Mouse (Mus musculus) MEL (cell line): ENCODE measurements around the gene Abhd17a. TPM values are rescaled to one million over a fixed set of nuclear protein-coding genes. Genes with fewer than 3 reads are reported as not detected.

Experiments used
- DNase-seq: peaks from one replicate; pipeline ENCODE4 v3.0.0; 2011; ENCODE audit warnings: low read depth, low spot score
- H3K27ac ChIP-seq: 2 replicates; pipeline ENCODE4 v1.5.1; 2012; ENCODE audit warnings: low read depth, mild to moderate bottlenecking, control low read depth, low read length, moderate library complexity; ENCODE audit not compliant: control insufficient read depth
- H3K27me3 ChIP-seq, 2 experiments: fragments of 150-350 bp in 1 of 2; sonication (generic) in 1 of 2; 2 replicates each; pipeline ENCODE4 v1.6.1; 2012; ENCODE audit warnings: low read length in 2 of 2, mild to moderate bottlenecking in 2 of 2, improper control_type of control experiment in 1 of 2, moderate library complexity in 1 of 2; ENCODE audit not compliant: insufficient read depth in 2 of 2, control insufficient read depth in 1 of 2
- H3K36me3 ChIP-seq, 2 experiments: 2 replicates each; pipeline ENCODE4 v1.6.1; 2012 to 2014; ENCODE audit warnings: low read length in 2 of 2, improper control_type of control experiment in 1 of 2, inconsistent platforms in 1 of 2, mild to moderate bottlenecking in 1 of 2; ENCODE audit not compliant: insufficient read depth in 2 of 2, control insufficient read depth in 1 of 2
- H3K4me1 ChIP-seq, 2 experiments: fragments of 150-350 bp in 1 of 2; sonication (generic) in 1 of 2; 2 replicates each; pipeline ENCODE4 v1.6.1; 2012; ENCODE audit warnings: low read length in 2 of 2, improper control_type of control experiment in 1 of 2, mild to moderate bottlenecking in 1 of 2; ENCODE audit not compliant: insufficient read depth in 2 of 2, control insufficient read depth in 1 of 2
- H3K4me3 ChIP-seq, 2 experiments: fragments of 150-350 bp in 1 of 2; sonication (generic) in 1 of 2; 2 replicates each; pipeline ENCODE4 v1.5.1; 2012; ENCODE audit warnings: low read depth in 2 of 2, low read length in 2 of 2, mild to moderate bottlenecking in 2 of 2, moderate library complexity in 2 of 2, control low read depth in 1 of 2, improper control_type of control experiment in 1 of 2; ENCODE audit not compliant: control insufficient read depth in 1 of 2, insufficient read depth in 1 of 2
- H3K79me2 ChIP-seq: 2 replicates; pipeline ENCODE4 v1.6.1; 2012; ENCODE audit warnings: mild to moderate bottlenecking, low read length, moderate library complexity; ENCODE audit not compliant: control insufficient read depth, poor library complexity, insufficient read depth
- H3K9ac ChIP-seq: 2 replicates; pipeline ENCODE4 v1.6.1; 2012; ENCODE audit warnings: low read depth, mild to moderate bottlenecking, control low read depth, low read length, moderate library complexity; ENCODE audit not compliant: control insufficient read depth, poor library complexity, severe bottlenecking
- H3K9me3 ChIP-seq: fragments of 150-350 bp; sonication (generic); replicated peaks from 2 replicates; pipeline ENCODE4 v1.6.1; 2012; ENCODE audit warnings: mild to moderate bottlenecking, low read length, improper control_type of control experiment, moderate library complexity; ENCODE audit not compliant: insufficient read depth
- CHD1 ChIP-seq: IDR thresholded peaks from 2 replicates; pipeline ENCODE4 v1.6.1; 2012; ENCODE audit warnings: low read depth, mild to moderate bottlenecking, inconsistent platforms, low read length, improper control_type of control experiment
- CHD2 ChIP-seq: IDR thresholded peaks from 2 replicates; pipeline ENCODE4 v1.6.1; 2011; ENCODE audit warnings: low read length, improper control_type of control experiment
- CTCF ChIP-seq, 3 experiments: IDR thresholded peaks in 2 of 3; conservative IDR thresholded peaks in 1 of 3; 2 replicates each; pipeline ENCODE4 v1.5.1; 2011 to 2012; ENCODE audit warnings: low read length in 3 of 3, low read depth in 2 of 3, mild to moderate bottlenecking in 2 of 3, improper control_type of control experiment in 1 of 3, inconsistent platforms in 1 of 3, mixed read lengths in 1 of 3, moderate library complexity in 1 of 3; ENCODE audit not compliant: control insufficient read depth in 1 of 3, insufficient read depth in 1 of 3, poor library complexity in 1 of 3, severe bottlenecking in 1 of 3
- E2F4 ChIP-seq: IDR thresholded peaks from 2 replicates; pipeline ENCODE4 v1.6.1; 2011; ENCODE audit warnings: low read depth, low read length, improper control_type of control experiment, borderline replicate concordance
- ELF1 ChIP-seq: IDR thresholded peaks from 2 replicates; pipeline ENCODE4 v1.6.1; 2014; ENCODE audit warnings: low read depth, mild to moderate bottlenecking, inconsistent platforms, low read length, improper control_type of control experiment, moderate library complexity
- EP300 ChIP-seq, 2 experiments: IDR thresholded peaks; 2 replicates each; pipeline ENCODE4 v1.6.1; 2011; ENCODE audit warnings: improper control_type of control experiment in 2 of 2, low read length in 2 of 2, low read depth in 1 of 2, mild to moderate bottlenecking in 1 of 2
- ETS1 ChIP-seq: IDR thresholded peaks from 2 replicates; pipeline ENCODE4 v1.6.1; 2012; ENCODE audit warnings: low read depth, mild to moderate bottlenecking, inconsistent platforms, low read length, improper control_type of control experiment, moderate library complexity
- GABPA ChIP-seq: IDR thresholded peaks from 2 replicates; pipeline ENCODE4 v1.6.1; 2012; ENCODE audit warnings: low read depth, mild to moderate bottlenecking, inconsistent platforms, low read length, improper control_type of control experiment, moderate library complexity
- GATA1 ChIP-seq: IDR thresholded peaks from 2 replicates; pipeline ENCODE4 v1.6.1; 2011; ENCODE audit warnings: low read depth, low read length, improper control_type of control experiment
- HCFC1 ChIP-seq: IDR thresholded peaks from 2 replicates; pipeline ENCODE4 v1.6.1; 2012; ENCODE audit warnings: low read depth, mild to moderate bottlenecking, inconsistent platforms, low read length, improper control_type of control experiment, moderate library complexity
- JUND ChIP-seq: IDR thresholded peaks from 2 replicates; pipeline ENCODE4 v1.6.1; 2011; ENCODE audit warnings: low read depth, mild to moderate bottlenecking, improper control_type of control experiment, low read length
- KAT2A ChIP-seq: conservative IDR thresholded peaks from 2 replicates; pipeline ENCODE4 v1.6.1; 2012; ENCODE audit warnings: low read depth, low read length, improper control_type of control experiment, inconsistent platforms
- MAFK ChIP-seq: IDR thresholded peaks from 2 replicates; pipeline ENCODE4 v1.6.1; 2011; ENCODE audit warnings: low read depth, mild to moderate bottlenecking, low read length, improper control_type of control experiment, borderline replicate concordance
- MAX ChIP-seq: IDR thresholded peaks from 2 replicates; pipeline ENCODE4 v1.6.1; 2011; ENCODE audit warnings: low read length, improper control_type of control experiment
- MAZ ChIP-seq: IDR thresholded peaks from 2 replicates; pipeline ENCODE4 v1.6.1; 2012; ENCODE audit warnings: low read depth, mild to moderate bottlenecking, inconsistent platforms, low read length, improper control_type of control experiment
- MEF2A ChIP-seq: IDR thresholded peaks from 2 replicates; pipeline ENCODE4 v1.6.1; 2014; ENCODE audit warnings: low read depth, mild to moderate bottlenecking, inconsistent platforms, low read length, improper control_type of control experiment; ENCODE audit not compliant: poor library complexity, insufficient replicate concordance, severe bottlenecking; ENCODE audit errors: extremely low read depth
- MXI1 ChIP-seq: IDR thresholded peaks from 2 replicates; pipeline ENCODE4 v1.6.1; 2011; ENCODE audit warnings: mild to moderate bottlenecking, low read depth, low read length, improper control_type of control experiment
- MYB ChIP-seq: IDR thresholded peaks from 2 replicates; pipeline ENCODE4 v1.6.1; 2011; ENCODE audit warnings: mild to moderate bottlenecking, low read depth, low read length, improper control_type of control experiment
- NRF1 ChIP-seq: IDR thresholded peaks from 2 replicates; pipeline ENCODE4 v1.6.1; 2014; ENCODE audit warnings: low read depth, mild to moderate bottlenecking, inconsistent platforms, low read length, improper control_type of control experiment, moderate library complexity; ENCODE audit not compliant: poor library complexity, insufficient read depth, severe bottlenecking
- POLR2A ChIP-seq, 2 experiments: IDR thresholded peaks; 2 replicates each; pipeline ENCODE4 v1.6.1; 2011 to 2012; ENCODE audit warnings: low read length in 2 of 2, mild to moderate bottlenecking in 2 of 2, control low read depth in 1 of 2, improper control_type of control experiment in 1 of 2, low read depth in 1 of 2, moderate library complexity in 1 of 2; ENCODE audit not compliant: control insufficient read depth in 1 of 2, insufficient read depth in 1 of 2, poor library complexity in 1 of 2
- POLR2AphosphoS2 ChIP-seq: IDR thresholded peaks from 2 replicates; pipeline ENCODE4 v1.6.1; 2011; ENCODE audit warnings: low read length, improper control_type of control experiment
- POLR2AphosphoS5 ChIP-seq: IDR thresholded peaks from 2 replicates; pipeline ENCODE4 v1.6.1; 2012; ENCODE audit warnings: low read depth, borderline replicate concordance, mild to moderate bottlenecking, inconsistent platforms, low read length, moderate library complexity, mixed read lengths
- RAD21 ChIP-seq: IDR thresholded peaks from 2 replicates; pipeline ENCODE4 v1.6.1; 2011; ENCODE audit warnings: mild to moderate bottlenecking, low read depth, low read length, improper control_type of control experiment
- SIN3A ChIP-seq: IDR thresholded peaks from 2 replicates; pipeline ENCODE4 v1.6.1; 2012; ENCODE audit warnings: low read length, improper control_type of control experiment, inconsistent platforms
- SMC3 ChIP-seq: IDR thresholded peaks from 2 replicates; pipeline ENCODE4 v1.6.1; 2011; ENCODE audit warnings: low read depth, low read length, improper control_type of control experiment
- TAL1 ChIP-seq: IDR thresholded peaks from 2 replicates; pipeline ENCODE4 v1.6.1; 2012; ENCODE audit warnings: mild to moderate bottlenecking, inconsistent platforms, low read length, moderate library complexity, mixed read lengths
- TBP ChIP-seq: IDR thresholded peaks from 2 replicates; pipeline ENCODE4 v1.8.0; 2011; ENCODE audit warnings: low read depth, low read length, improper control_type of control experiment
- UBTF ChIP-seq: IDR thresholded peaks from 2 replicates; pipeline ENCODE4 v1.6.1; 2012; ENCODE audit warnings: low read depth, mild to moderate bottlenecking, inconsistent platforms, low read length, improper control_type of control experiment, moderate library complexity, borderline replicate concordance; ENCODE audit not compliant: insufficient read depth
- USF1 ChIP-seq: IDR thresholded peaks from 2 replicates; pipeline ENCODE4 v1.6.1; 2014; ENCODE audit warnings: low read depth, mild to moderate bottlenecking, inconsistent platforms, low read length, improper control_type of control experiment, moderate library complexity
- USF2 ChIP-seq, 2 experiments: IDR thresholded peaks; 2 replicates each; pipeline ENCODE4 v1.6.1; 2011 to 2012; ENCODE audit warnings: improper control_type of control experiment in 2 of 2, low read length in 2 of 2, borderline replicate concordance in 1 of 2, inconsistent platforms in 1 of 2, low read depth in 1 of 2, mild to moderate bottlenecking in 1 of 2; ENCODE audit not compliant: insufficient read depth in 1 of 2
- ZC3H11A ChIP-seq: IDR thresholded peaks from 2 replicates; pipeline ENCODE4 v1.6.1; 2012; ENCODE audit warnings: low read depth, mild to moderate bottlenecking, inconsistent platforms, low read length, improper control_type of control experiment
- ZKSCAN1 ChIP-seq: IDR thresholded peaks from 2 replicates; pipeline ENCODE4 v1.6.1; 2012; ENCODE audit warnings: low read depth, mild to moderate bottlenecking, inconsistent platforms, low read length, improper control_type of control experiment, moderate library complexity
- ZMIZ1 ChIP-seq: IDR thresholded peaks from 2 replicates; pipeline ENCODE4 v1.6.1; 2012; ENCODE audit warnings: low read depth, mild to moderate bottlenecking, inconsistent platforms, low read length, improper control_type of control experiment, moderate library complexity
- ZNF384 ChIP-seq: IDR thresholded peaks from 2 replicates; pipeline ENCODE4 v1.6.1; 2012; ENCODE audit warnings: low read depth, mild to moderate bottlenecking, inconsistent platforms, low read length, improper control_type of control experiment
- polyA plus RNA-seq, 2 experiments: library from polyadenylated mRNA; stranded (reverse) in 1 of 2; unstranded in 1 of 2; fragments of >175 nt in 1 of 2; fragments of >200 nt in 1 of 2; gene quantifications; 2 replicates each; pipeline versions ENCODE4 v1.2.1 to v1.2.4; 2012; ENCODE audit warnings: low replicate concordance in 2 of 2, low read depth in 1 of 2; ENCODE audit not compliant: insufficient read length in 2 of 2, insufficient read depth in 1 of 2, missing spikeins in 1 of 2
- total RNA-seq: library from RNA; depleted of rRNA; stranded (reverse); fragments of 300-350 nt; gene quantifications from 2 replicates; pipeline ENCODE4 v1.2.3, GENCODE M21; 2012

Abhd17a gene
- total and polyA plus RNA-seq, 3 experiments, result 96.2 to 136 (median 98.5) TPM

DNA sequence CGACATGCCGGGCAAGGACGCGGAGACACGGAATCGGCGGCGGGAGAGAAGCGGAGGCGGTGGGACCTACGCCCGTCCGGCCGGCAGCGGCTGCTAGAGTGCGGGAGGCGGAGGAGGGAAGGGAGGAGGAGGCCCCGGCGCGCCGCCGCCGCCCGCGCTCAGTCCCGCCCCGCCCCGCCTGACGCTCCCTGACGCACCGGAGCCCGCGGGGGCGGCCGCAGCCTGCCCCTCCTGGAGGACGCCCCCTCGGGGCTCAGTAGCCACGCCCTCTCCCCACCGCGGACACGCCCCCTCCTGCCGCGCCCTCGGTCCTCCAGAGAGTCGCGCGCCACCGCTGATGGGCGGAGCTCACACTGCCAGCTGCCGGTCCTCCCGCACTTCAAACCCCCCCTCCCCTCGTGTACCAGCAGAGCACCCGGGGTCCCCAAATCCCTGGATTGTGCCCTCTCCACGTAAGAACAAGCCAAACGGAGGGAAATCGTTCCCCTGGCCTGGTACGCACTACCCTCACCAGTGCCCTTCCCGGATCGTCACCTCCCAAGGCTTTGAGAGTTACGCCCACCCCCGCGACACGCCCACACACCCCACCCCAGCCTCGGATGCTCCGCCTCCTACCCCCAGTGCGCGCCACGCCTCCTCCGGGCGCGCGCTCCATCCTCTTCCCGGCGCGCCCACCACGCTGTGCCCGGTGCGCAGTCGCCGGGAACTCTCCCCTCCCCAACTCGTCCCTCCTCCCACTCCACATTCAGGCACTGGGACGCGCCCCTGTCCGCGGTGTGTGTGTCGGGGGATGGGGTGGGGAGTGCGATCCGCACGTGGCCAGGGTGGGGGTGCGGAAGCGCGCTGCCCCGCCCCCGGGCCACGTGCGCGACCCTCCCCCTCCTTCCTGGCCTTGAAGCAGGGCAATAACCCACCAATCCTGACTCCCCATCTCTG is 12.7 kb downstream of the Abhd17a start, which contains the start of gene Klf16:
TSS of gene Klf16 (minus strand) at position 127 of the 936 bp plus-strand sequence.
- H3K27me3 ChIP-seq, result no peaks in the 10 kb centered on the region
- peaks cover 11 to 38% of the 10 kb centered on the region in 2 experiments; a peak in 3 of 4 replicates for H3K4me1 ChIP-seq
- peaks cover 0 to 30% of the 10 kb centered on the region in 2 experiments; a peak in 2 of 4 replicates for H3K36me3 ChIP-seq
- peak; percentile 97 for DNase-seq
- H3K27ac ChIP-seq, result peak within 1 kb of the TSS; percentile 95
- peak within 1 kb of the TSS; percentile 93 for H3K9ac ChIP-seq
- no peaks in the 10 kb centered on the region for H3K9me3 ChIP-seq
- peak within 1 kb of the TSS; percentile 88 to 94 for H3K4me3 ChIP-seq
- H3K79me2 ChIP-seq, result peaks cover 47% of the 10 kb centered on the region
- TF ChIP-seq ZKSCAN1, result no peak
- TF ChIP-seq GATA1, result no peak
- no peak for TF ChIP-seq UBTF
- peak; percentile 86 for TF ChIP-seq NRF1
- no peak for TF ChIP-seq POLR2AphosphoS5
- peak; percentile 94 for TF ChIP-seq MAZ
- peak; percentile 92 for TF ChIP-seq USF1
- 0 out of 6 replicates have a peak, but pooled peaks of 1 of the 3 experiments have one; percentile 0 for TF ChIP-seq CTCF (IDR thresholded peaks at IDR 0.05 in 2 of 3, conservative IDR thresholded peaks at IDR 0.05 in 1 of 3; ENCODE audit: control insufficient read depth in 1 of 3, insufficient read depth in 1 of 3, low read depth in 2 of 3, low read length in 3 of 3, poor library complexity in 1 of 3, severe bottlenecking in 1 of 3)
- no peak for TF ChIP-seq GABPA
- no peak for TF ChIP-seq MEF2A
- no peak for TF ChIP-seq CHD1
- peak; percentile 55; the same call in 1 of the 2 replicates for TF ChIP-seq HCFC1
- peak in 1 of 2 experiments; percentile 62; a peak in 2 of 4 replicates for TF ChIP-seq EP300 (IDR thresholded peaks at IDR 0.05; ENCODE audit: low read depth in 1 of 2, low read length in 2 of 2)
- TF ChIP-seq TAL1, result no peak
- TF ChIP-seq TBP, result no peak
- TF ChIP-seq MAFK, result no peak
- TF ChIP-seq ETS1, result peak; percentile 72
- peak; percentile 95 for TF ChIP-seq SIN3A
- peak; percentile 73; the same call in 1 of the 2 replicates for TF ChIP-seq ELF1
- peak; percentile 20; the same call in 1 of the 2 replicates for TF ChIP-seq POLR2AphosphoS2
- peak; percentile 66; the same call in 1 of the 2 replicates for TF ChIP-seq ZMIZ1
- TF ChIP-seq ZNF384, result no peak
- TF ChIP-seq USF2 (IDR thresholded peaks at IDR 0.05; ENCODE audit: borderline replicate concordance in 1 of 2, insufficient read depth in 1 of 2, low read depth in 1 of 2, low read length in 2 of 2), result no peak
- no peak for TF ChIP-seq ZC3H11A
- peak; percentile 100 for TF ChIP-seq MXI1
- TF ChIP-seq SMC3, result no peak
- peak; percentile 71 to 83; a peak in 3 of 4 replicates for TF ChIP-seq POLR2A (IDR thresholded peaks at IDR 0.05; ENCODE audit: control insufficient read depth in 1 of 2, insufficient read depth in 1 of 2, low read depth in 1 of 2, low read length in 2 of 2, poor library complexity in 1 of 2)
- 0 out of 2 replicates have a peak, but pooled peaks have one; percentile 18 for TF ChIP-seq E2F4
- no peak; the same call in 1 of the 2 replicates for TF ChIP-seq KAT2A
- TF ChIP-seq RAD21, result no peak
- TF ChIP-seq MYB, result no peak
- TF ChIP-seq CHD2, result no peak; the same call in 1 of the 2 replicates
- TF ChIP-seq MAX, result peak; percentile 98
- no peak for TF ChIP-seq JUND
